Mouse (Mus musculus) embryonic fibroblast, embryonic 13.5 days (primary cell): ENCODE data around the gene Gpr82.

Experiments used
- CTCF ChIP-seq: IDR thresholded peaks from 2 replicates; pipeline ENCODE4 v1.5.1; 2011; ENCODE audit warnings: mild to moderate bottlenecking, control low read depth, low read length, moderate library complexity, borderline replicate concordance; ENCODE audit not compliant: insufficient read depth
- POLR2A ChIP-seq: IDR thresholded peaks from 2 replicates; pipeline ENCODE4 v1.6.1; 2011; ENCODE audit warnings: low read depth, mild to moderate bottlenecking, control low read depth, low read length, moderate library complexity

DNA sequence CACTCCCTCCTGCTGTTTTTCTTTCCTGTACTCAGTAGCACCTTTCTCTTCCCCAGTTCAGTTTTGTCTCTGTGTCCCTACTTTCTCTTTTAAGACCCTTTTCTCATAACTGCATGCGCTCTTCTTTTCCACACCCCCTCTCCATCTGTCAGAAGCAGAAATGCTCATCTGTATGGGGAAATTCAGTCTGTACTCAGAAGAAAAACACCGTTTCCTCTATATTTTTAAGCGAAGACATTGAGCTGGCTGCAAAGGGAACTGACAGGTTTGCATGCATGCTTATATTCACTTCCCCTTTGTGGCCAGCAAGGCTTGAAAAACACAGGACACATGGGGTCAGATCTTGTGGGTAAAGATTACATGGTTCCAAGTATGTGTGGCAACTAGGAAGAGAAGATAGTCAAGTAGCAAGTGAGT lies 6.2 kb upstream of the Gpr82 start:
- TF ChIP-seq CTCF (no peak), POLR2A (no peak)
